Mouse (Mus musculus) cerebellum, postnatal 4 days (tissue): Measurements from ENCODE around the gene Gabarap.

ENCODE experiments used
- DNase-seq, 2 experiments: peaks; one replicate each; pipeline ENCODE4 v3.0.0; 2022; ENCODE audit warnings: low spot score in 2 of 2, mixed read lengths in 1 of 2

Gene Gabarap

DNA sequence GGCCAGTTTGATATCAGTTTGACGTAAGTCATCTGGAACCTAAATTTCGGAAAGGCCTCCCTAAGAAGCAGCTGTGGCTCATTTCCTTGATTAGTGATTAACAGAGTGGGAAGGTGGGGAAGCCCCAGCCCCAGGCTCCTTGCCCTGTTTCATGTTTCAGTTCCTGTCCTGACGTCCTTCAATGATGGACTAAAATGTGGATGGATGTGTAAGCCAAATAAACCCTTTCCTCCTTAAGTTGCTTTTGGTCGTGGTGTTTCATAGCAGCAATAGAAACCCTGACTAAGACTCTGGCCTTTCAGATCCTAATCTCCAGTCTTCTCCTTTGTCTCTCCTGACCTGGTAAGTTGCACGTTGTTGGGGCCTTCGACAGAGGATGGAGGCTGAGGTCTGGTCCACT is 20.7 kb upstream of the Gabarap start:
- DNase-seq, result no peak

DNA sequence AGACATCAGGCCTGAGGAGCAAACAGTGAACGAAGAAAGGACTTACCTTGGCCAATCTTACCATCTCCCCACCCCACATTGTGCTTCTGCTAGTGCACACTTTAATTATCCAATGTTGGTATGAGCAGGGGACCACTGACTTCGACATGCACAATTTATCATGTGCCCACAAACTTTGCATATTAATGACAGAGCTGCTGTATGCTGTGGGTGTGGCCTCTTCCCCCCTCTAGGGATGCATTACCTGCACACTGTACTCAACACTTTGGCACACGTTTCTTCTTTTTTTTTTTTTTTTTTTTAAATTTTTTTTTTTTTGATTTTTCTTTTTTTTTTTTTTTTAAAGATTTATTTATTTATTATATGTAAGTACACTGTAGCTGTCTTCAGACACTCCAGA is 20.2 kb upstream of the Gabarap start:
- DNase-seq, result no peak

DNA sequence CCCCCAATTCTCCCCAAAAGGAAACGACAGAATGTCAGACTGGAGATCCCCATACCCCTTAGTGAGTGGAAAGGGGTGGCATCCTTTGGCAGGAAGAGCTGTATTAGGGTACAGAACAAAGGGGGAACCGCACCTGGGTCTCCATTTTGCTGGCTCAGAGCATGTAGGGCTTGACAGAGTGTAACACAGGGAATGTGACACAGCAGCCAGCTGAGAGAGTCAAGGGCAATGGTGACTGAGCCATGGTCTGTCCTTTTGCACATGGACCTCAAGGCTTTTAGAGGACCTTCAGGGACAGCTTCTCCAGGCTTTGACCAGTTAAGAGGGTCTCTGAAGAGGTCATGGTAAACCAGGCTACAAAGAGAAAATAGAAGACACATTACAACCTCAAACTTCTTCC is 16.0 kb upstream of the Gabarap start:
- DNase-seq, result no peak

DNA sequence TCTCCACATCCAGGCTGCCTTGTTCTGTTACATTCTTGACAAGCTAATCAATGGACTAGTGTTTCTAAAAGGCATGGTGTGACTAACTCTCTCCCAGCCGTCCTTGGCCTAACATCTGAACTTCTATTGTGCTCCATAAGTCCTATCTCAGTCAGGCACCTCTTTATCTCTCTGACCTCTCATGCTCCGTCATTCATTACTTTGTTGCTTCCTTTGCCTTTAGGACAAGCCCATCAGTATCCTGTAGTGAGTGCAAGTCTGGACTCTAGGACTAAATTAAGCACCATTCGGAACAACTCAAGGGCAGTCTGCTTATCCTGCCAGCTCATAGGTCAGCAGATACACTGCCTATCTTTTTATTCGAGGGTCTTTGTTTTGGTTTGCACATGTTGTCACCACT is 14.7 kb upstream of the Gabarap start:
- no peak for DNase-seq

DNA sequence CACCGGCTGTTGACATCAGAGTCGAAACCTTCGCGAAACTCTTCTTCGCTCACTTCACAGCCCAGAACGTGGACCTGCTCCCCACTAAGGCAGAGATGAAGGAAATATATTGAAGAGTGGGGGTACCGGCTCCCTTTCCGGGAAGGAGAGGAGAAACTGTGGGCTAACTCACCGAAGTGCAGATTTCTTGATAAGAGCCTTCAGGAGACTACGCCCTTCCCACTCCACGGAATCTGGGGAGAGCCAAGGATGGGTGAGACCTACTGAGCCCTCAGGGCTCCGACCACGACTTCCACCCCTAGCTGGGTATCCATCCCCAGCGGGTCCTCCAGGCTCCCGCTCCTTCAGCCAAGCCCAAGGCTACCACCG is 11.1 kb upstream of the Gabarap start:
- DNase-seq, result no peak

DNA sequence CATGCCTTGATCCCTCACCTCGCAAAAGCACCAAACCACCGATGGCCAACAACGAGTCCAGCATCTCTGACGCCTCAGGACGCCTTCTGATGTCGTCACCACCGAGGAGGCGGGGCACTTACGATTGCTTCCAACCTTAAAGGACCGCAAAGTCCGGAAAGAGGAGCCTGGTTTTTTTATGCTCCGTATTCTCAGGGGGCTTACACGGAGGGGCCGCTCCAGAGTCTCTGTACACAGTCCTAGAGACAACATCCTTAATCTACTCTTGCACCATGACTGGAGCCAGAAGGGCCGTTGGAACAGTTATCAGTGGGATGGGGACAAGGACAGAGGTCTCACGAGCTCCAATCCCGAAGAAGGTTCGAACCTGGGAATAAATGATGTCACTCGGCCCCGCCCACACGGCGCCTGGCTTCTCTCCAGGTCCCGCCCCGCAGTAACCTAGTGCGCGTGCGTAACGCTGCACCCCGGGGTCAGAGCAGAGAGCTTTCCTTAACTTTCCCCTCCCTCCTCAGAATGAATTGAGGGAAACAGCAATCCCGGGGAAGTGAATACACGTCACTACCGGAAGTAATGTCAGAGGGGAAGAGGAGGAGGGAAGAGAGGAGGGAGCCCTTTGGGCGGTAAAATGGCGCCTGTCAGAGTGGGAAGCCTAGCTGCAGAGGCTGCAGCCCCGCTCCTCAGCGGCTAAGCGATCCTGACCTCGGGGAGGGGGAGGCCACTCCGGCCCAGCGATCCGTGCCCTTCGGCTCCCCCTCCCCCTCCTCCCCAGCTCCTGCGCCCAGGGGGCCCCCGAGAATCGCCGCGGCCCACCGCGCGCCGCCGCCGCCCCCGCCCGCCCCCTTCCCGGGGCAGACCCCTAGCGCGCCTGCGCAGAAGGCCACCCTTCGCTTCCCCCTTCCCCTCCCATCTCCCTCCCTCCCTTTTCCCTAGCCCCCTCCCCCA is 10.5 kb upstream of the Gabarap start:
- DNase-seq, result peak; percentile 97 to 99

DNA sequence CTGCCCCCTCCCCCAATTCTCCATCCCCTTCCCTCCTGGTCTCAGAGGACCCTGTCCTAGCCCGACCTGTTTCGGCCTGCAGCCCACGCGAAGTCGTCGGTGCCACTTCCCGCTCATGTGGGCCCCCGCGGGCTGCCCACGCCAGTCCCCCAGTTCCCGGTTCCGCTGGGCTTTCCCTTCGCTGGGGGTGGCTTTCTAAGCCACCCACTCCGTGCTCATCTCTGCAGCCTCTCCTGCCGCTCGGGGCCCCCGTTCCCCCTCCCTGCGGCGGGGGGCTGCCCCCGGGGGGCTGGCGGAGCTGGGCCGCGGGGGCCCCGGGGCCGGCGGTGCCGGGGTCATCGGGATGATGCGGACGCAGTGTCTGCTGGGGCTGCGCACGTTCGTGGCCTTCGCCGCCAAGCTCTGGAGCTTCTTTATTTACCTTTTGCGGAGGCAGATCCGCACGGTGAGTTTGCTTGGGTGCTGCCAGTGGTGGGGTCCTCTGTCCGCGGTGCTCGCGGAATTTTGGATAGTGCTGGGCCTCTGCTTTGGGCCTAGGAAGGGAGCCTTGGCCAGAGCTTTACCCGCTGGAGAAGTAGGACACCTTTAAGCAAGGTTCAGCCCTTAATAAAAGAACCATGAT is 9.7 kb upstream of the Gabarap start, which contains the start of gene Ctdnep1:
Ctdnep1 (plus strand) TSS at position 16 of the 622 bp plus-strand sequence.
- DNase-seq, result no peak

DNA sequence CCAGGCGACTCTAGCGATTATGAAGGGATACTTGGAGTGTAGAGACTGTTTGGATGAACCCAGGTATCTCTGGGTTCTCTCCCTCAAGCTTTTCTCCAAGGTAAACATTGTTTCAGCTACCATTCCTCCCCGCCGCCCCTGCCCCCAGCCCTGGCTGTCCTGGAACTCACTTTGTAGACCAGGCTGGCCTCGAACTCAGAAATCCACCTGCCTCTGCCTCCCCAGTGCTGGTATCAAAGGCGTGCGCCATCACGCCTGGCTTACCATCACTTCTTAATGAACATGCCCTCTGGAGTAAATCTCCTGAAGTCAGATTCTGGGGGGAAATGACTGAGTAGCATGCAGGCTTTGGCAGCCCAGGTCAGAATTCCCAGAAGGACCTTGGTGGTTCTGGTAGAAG is 8.7 kb upstream of the Gabarap start, which contains the start of gene Elp5:
Elp5 (minus strand) TSS at position 293 of the 400 bp plus-strand sequence.
- DNase-seq, result no peak

DNA sequence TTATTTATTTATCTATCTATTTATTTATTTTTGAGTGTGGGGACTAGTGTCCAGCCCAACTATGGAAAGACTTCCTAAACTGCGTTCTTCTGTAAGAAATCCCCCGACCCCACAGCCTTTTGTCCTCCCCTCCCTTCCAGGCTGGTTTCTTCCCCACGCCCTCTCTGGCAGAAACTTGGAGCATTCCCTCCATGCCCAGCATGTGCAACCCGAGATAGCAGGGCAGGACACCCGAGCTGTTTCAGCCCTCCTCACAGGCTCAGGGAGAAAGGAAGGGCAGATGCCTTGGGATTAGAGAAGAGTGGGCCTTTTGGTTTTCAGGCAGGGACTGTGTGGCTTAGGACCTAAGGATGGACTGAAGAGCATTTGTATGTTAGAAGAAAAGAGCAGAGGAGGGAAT is 8.1 kb upstream of the Gabarap start:
- no peak for DNase-seq

DNA sequence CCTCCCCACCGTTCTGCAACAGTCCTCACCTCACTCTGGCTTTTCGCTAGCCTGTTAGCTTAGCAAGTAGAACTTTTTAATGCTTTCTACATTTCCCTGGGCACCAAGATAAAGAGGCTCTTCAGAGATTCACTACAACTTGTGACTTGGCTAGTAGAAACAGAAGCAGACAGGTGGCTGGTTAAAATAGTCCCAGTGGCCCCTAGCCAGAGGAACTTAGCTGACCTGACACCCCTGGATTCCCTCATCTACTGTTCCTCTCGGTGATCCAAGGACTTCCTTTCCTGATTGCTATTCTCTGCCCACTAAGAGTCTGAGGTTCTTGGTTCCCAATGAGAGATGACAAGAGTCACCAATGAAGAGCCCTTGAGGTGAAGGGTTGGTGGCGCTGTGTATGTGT is 7.6 kb upstream of the Gabarap start:
- DNase-seq, result no peak

DNA sequence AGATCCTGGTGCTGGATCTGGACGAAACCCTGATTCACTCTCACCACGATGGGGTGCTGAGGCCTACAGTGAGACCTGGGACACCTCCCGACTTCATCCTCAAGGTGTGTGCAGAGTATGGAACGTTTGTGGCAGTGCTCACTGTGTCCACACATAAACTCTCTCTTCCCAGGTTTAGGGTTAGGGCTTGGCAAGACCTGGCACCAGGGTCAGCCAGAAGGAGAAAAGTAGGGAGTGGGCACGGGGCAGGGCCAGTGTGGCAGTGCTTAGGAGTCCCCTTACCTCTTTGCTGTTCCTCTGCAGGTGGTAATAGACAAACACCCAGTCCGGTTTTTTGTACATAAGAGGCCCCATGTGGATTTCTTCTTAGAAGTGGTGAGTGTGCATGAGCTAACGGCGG is 6.5 kb upstream of the Gabarap start:
- DNase-seq, result no peak

DNA sequence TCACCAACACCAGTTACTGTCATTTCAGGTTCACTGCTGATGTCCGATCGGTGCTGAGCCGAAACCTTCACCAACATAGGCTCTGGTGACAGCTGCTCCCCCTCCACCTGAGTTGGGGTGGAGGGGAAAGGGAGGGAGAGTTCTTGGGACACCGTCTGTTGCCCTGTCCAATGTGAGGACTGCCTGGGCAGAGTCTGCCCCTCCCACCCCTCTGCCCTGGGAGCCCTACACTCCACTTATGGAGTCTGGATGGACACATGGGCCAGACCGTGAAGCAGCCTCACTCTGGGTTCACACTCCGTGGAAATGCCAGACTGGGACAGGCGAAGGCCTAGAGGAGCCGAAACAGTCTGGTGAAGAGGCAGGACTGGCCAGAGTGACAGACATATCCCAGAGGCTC is 994 bp upstream of the Gabarap start:
- DNase-seq, result no peak

DNA sequence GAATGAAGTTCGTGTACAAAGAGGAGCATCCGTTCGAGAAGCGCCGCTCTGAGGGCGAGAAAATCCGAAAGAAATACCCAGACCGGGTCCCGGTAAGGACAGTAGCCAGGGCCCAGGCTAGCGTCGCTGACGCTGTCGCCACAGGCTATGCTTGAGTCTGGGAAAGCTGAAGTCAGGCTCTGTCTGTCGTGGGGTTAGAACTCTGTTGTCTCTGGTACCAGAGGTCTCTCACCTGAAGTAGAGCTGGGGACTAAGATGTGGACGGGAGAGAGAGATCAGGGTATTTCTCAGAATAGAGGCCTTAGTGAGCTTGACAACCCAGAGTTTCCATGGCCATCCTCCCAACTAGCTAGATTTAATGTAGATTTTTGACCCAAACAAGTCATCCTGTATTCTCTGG is 768 bp downstream of the Gabarap start:
- DNase-seq, result no peak

DNA sequence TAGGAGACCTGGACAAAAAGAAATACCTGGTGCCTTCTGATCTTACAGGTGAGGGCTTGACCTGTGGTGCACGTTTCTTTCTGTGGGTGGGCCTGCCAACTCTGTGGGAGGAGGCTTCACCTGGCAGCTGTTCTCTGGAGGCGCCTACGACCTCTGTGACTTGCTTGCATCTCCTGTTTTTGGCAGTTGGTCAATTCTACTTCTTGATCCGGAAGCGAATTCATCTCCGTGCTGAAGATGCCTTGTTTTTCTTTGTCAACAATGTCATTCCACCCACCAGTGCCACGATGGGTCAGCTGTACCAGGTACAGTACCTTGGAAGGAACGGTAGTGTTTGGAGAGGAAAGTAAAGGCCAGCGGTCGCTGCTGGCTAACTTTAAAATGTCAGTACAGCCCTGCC is 1.5 kb downstream of the Gabarap start:
- DNase-seq, result no peak

DNA sequence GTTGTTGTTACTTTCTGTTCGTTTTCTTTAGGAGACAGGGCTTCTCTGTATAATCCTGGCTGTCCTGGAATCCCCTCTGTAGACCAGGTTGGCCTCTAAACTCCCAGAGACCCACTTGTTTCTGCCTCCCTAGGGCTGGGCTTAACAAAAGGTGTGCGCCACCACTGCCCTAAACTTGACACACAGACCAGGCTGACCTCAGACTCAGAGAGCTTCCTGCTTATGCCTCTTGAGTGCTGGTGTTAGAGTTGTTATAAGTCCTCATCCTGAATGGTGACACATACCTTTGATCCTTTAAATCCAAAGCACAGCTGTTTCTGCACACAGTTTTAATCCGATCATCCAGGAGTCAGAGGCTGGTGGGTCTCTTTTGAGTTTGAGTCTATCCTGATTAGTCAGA is 2.0 kb downstream of the Gabarap start:
- no peak for DNase-seq

DNA sequence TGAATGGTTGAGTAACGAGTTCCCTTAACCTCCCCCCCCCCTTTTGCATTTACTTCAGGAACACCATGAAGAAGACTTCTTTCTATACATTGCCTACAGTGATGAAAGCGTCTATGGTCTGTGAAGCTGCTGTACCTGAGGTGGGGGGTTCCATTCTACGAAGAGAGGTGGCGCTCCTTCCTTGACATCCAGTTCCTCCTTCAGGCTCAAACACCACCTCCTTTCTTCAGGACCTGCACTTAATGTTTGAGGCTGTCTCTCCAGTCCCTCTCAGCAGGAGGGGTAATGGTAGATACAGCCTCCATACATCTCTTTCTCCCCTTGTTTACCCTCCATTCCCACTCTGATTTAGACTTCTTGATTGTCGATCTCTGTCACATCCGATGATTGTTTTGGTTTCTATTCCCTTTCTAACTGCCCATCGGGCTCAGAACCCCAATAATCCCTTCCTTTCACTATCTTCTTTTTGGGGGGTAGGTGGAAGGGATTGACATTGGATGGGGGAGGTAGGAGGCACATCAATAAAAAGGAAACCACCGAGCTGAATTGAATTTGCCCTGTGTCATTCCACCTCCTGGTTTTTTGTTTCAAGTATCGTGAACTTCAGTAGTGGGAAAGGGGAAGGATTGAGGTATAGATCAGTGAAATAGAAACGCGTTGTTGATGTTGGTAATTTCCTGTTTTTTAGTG is 3.6 kb downstream of the Gabarap start:
- DNase-seq, result no peak

DNA sequence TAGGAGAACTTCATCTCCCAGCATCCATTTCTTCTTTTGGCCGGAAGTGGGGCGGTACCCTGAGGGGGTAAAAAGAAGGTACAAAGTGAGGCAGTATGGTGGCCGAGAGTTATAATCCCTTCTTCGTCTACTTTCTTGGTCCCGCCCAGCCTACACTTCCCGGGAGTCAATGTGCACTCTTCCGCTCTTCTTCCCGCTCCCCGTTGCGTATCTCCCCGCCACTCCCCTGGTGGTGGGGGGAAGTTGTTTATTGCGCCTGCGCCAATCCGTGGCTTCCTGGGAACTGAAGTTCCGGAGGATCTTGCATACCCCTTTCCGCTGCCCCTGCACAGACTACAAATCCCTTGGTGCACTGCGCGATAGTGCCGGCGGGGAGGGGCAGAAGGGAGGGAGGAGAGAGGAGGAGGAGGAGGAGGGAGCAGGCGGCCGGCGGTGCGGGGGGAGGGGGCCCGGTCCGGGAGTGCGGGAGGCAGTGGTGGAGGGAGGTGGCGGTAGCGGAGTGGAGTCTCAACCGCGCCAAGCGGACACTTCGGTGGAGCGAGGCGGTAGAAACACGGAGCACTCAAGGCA is 4.5 kb downstream of the Gabarap start, which contains the start of gene Phf23:
Phf23 (plus strand) TSS at position 387 of the 570 bp plus-strand sequence.
- peak; percentile 88 to 95 for DNase-seq

DNA sequence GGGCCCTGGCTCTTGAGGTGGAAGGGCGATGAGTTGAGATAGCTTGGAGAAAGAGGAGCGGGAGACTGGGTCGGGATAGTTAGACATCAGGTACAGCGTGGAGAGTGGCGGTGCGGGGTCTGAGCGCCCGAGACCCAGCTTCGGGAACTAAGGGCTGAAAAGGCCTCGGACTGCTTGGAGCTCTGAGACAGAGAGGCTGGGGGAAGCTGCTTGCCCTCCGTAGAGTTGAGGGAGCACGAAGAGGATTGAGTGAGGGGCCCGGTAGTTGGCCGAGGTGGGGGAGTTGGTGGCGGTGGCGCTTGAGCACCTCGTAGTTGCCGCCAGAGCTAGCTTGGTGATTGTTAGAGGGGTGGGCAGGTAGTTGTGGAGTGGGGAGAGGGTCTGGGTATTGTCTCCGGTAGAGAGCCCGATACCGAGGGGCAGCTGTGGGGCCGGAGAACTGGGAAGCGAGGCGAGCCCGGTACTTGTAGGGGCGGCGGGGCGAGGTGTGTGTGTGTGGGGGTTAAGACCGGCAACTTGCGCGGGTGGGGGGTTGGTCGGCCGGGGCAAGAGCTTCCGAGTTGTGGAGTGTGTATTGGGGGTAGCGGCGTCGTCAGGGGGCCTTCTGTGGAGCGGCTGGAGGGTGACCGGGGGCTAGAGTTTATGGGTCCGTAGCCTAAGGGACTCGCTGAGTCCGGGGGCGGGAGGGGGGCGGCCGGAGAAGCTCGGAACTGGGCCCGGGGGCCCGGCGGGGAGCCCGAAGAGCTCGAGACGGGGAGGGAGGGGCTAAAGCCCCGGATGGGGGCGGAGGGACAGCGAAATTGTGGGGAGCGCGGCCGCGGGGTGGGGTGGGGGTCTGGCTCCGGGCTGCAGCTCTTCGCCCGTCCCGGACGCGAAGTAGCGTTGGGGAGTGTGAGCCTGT is 5.5 kb downstream of the Gabarap start:
- DNase-seq, result peak in 1 of 2 experiments; percentile 34

DNA sequence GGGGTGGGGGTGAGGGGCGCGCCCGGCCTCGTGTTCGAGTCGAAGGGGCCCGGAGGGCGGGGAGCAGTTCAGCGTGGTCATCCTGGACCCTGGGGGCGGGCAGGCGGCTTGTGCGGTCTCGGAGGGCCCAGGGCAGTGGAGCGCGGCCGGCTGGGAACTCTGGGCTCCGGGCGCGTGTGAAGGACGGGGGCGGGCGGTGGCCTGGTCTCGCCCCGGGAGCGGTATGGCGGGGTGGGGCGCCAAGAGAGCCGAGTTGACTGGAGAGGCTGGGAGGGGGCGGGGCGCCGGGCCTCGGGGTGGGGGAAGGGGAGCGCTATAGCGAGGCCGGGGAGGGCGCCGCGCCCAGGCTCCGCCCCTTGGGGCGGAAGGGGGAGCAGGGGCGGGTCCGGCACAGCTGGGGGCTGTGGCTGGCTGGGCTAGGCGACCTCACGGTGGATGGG is 6.1 kb downstream of the Gabarap start:
- DNase-seq, result peak; percentile 60 to 80

DNA sequence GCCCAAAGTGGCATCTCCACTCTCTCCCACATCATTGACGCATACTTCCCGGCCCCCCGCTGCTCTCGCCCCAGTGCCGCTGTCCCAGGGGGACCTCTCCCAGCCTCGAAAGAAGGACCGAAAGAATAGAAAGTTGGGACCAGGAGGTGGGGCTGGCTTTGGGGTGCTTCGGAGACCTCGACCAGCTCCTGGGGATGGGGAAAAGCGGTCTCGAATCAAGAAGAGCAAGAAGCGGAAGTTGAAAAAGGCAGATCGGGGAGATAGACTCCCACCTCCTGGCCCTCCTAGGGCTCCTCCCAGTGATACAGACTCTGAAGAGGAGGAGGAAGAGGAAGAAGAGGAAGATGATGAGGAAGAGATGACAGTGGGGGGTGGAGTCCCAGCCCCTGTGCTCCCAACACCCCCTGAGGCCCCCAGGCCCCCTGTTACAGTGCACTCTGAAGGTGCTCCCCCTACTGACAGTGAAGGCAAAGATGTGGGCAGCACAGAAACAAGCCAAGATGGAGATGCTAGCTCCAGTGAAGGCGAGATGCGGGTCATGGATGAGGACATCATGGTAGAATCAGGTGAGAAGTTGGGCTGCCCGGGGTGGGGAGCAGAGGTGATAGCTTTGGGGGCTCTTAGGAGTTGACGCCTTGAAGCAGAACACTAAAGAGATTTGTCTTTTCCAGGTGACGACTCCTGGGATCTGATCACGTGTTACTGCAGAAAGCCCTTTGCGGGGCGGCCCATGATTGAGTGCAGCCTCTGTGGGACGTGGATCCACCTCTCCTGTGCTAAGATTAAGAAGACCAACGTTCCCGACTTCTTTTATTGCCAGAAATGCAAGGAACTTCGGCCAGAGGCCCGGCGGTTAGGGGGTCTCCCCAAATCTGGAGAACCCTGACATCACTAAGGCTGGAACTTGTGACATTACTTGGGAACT is 7.9 kb downstream of the Gabarap start:
- no peak for DNase-seq
